ENCODE assay signal across 8 mouse cellular contexts in the genomic region with DNA sequence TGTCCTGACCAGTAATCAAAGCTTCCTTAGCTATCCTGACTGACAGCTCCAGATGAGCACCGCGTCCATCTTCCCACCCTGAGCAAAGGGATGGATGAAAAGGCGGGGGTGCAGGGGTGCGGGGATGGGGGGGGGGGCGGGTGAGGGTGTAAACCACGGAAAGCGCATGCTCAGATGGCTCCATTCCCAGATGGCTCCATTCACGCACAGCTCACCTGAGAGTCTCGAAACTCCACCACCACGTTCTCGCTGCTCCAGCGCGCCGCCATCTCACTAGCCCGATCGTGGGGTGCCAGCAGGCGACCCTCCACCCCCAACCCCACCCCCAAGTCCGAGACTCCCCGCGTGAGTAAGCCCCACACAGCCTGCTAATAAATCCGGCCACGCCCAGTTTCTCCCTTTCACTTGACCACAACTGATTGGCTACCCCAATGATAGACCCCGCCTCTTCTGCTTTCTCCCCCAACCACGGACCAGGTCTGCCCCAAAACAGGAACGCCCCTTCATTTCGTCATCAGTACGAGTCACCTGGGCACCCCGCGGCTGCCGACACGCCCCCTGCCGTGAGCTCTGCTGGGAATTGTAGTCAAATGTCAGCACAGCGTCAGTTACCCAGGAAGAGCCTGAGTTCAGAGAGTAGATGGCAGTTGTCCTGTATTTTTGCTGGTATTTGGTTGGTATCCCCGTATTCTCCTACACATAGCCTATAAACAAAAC. TPM values are rescaled to one million over a fixed set of nuclear protein-coding genes. Genes with fewer than 3 reads are reported as not detected.
A peak's percentile ranks its signal among the peaks of the same experiment; 100 is the strongest.
DNase-seq lines count a peak whose midpoint lies in the region; ATAC-seq and TF ChIP-seq lines count a peak whose summit lies in the region.

A gene (minus strand): TSS at position 380 of the 717 bp plus-strand sequence.

- peak; percentile 93 for ATAC-seq in Patski
- peak; percentile 98 for ATAC-seq in hindbrain, embryonic 13.5 days (ENCODE audit: low FRiP score)

- in situ Hi-C loops in Patski (cut with MboI; ENCODE audit: low pct_unique_long_range_greater_than_20kb) = no loop called here

- peak; percentile 94 for DNase-seq in Patski (ENCODE audit: low read depth, low spot score)
- DNase-seq in cerebellum, postnatal 14 days = peak; percentile 99
- DNase-seq in frontal cortex, postnatal 14 days (ENCODE audit: low spot score in 2 of 2) = peak; percentile 96 to 97
- peak; percentile 77 to 84 for DNase-seq in layer of hippocampus, postnatal 25 days (ENCODE audit: extremely low spot score in 1 of 2, low spot score in 1 of 2)
- peak; percentile 100 for DNase-seq in lung, postnatal 25 days (ENCODE audit: low spot score)
- peak; percentile 99 for DNase-seq in retina, embryonic 14.5 days (ENCODE audit: low spot score)
- peak; percentile 98 for DNase-seq in thymus, postnatal 4 days

- H3K36me3 ChIP-seq in hindbrain, embryonic 13.5 days = no peaks in the 10 kb centered on the region

- under 1% methylated on average over 34 of the region's 34 CpGs for WGBS in hindbrain, embryonic 13.5 days

- peaks cover 14% of the 10 kb centered on the region for H3K4me1 ChIP-seq in hindbrain, embryonic 13.5 days (replicated peaks)

- no peaks in the 10 kb centered on the region for H3K9me3 ChIP-seq in hindbrain, embryonic 13.5 days

- POLR2A ChIA-PET in Patski (lab: Charles Lee) = interaction anchor here (0.5 kb wide), 1 partner anchor 10 kb away, joined by 3 read pairs; no protein-coding TSS in a partner anchor

- H3K27ac ChIP-seq in hindbrain, embryonic 13.5 days = peak within 1 kb of the TSS; percentile 78

- no peaks in the 10 kb centered on the region for H3K27me3 ChIP-seq in Patski
- no peaks in the 10 kb centered on the region for H3K27me3 ChIP-seq in hindbrain, embryonic 13.5 days

- peak within 1 kb of the TSS; percentile 71 for H3K4me2 ChIP-seq in hindbrain, embryonic 13.5 days

- CTCF ChIA-PET in Patski (lab: Charles Lee) = interaction anchor here (0.9 kb wide), 2 partner anchors 10 to 43 kb away, joined by 3 read pairs; no protein-coding TSS in a partner anchor

- H3K9ac ChIP-seq in hindbrain, embryonic 13.5 days = peak within 1 kb of the TSS; percentile 71

- TF ChIP-seq CTCF in Patski (IDR thresholded peaks at IDR 0.05) = no peak

- H3K4me3 ChIP-seq in hindbrain, embryonic 13.5 days = peak within 1 kb of the TSS; percentile 62

RNA-seq across cellular contexts. Expression of the gene that starts here (rescaled TPM):
- 16.4 TPM for polyA plus RNA-seq in Patski (2021)
- 7.4 and 8.3 TPM in 2 replicates for polyA plus RNA-seq in hindbrain, embryonic 13.5 days (2015; fragmentation: Nextera tagmentation; extraction: Ambion mirVana)
- total RNA-seq in layer of hippocampus, postnatal 25 days (2021) = 10 to 100 TPM; 23.5 to 24.8 TPM

Comparison
In these comparisons a context has a peak if more than half of its experiments do, and no peak if none do; other contexts are left out.
1. Peak in every context shown above with its lines: DNase-seq, ATAC-seq, H3K4me3 ChIP-seq and H3K27ac ChIP-seq.